Mouse (Mus musculus) forebrain, postnatal 0 days (tissue): ENCODE measurements around the gene Kansl2. TPM values are rescaled to one million over a fixed set of nuclear protein-coding genes. Genes with fewer than 3 reads are reported as not detected.

Source experiments
- ATAC-seq: fragments of 200-750 bp; cut with Nextera tagmentation; 2 replicates; pipeline ENCODE4 v1.8.0; 2017; ENCODE audit warnings: mild to moderate bottlenecking, moderate library complexity
- DNase-seq: peaks from one replicate; pipeline ENCODE4 v3.0.0-alpha.2; 2015
- H3K27ac ChIP-seq: fragments of 300-500 bp; sonication (generic); 2 replicates; pipeline ENCODE4 v1.5.1; 2014; ENCODE audit warnings: low read depth, mild to moderate bottlenecking, antibody characterized with exemption, low read length, moderate library complexity, mixed read lengths
- H3K27me3 ChIP-seq: fragments of 300-500 bp; sonication (generic); 2 replicates; pipeline ENCODE4 v1.6.1; 2014; ENCODE audit warnings: mild to moderate bottlenecking, low read length, mixed read lengths; ENCODE audit not compliant: insufficient read depth
- H3K36me3 ChIP-seq: fragments of 300-500 bp; sonication (generic); 2 replicates; pipeline ENCODE4 v1.6.1; 2014; ENCODE audit warnings: mild to moderate bottlenecking, moderate library complexity; ENCODE audit not compliant: insufficient read depth
- H3K4me1 ChIP-seq: fragments of 300-500 bp; sonication (generic); 2 replicates; pipeline ENCODE4 v1.6.1; 2014; ENCODE audit warnings: antibody characterized with exemption; ENCODE audit not compliant: insufficient read depth
- H3K4me2 ChIP-seq: fragments of 300-500 bp; sonication (generic); 2 replicates; pipeline ENCODE4 v1.6.1; 2014; ENCODE audit warnings: low read depth, mild to moderate bottlenecking, moderate library complexity
- H3K4me3 ChIP-seq: fragments of 300-500 bp; sonication (generic); 2 replicates; pipeline ENCODE4 v1.5.1; 2014; ENCODE audit warnings: low read depth, low read length, mixed read lengths
- H3K9ac ChIP-seq: fragments of 300-500 bp; sonication (generic); 2 replicates; pipeline ENCODE4 v1.6.1; 2014; ENCODE audit warnings: mild to moderate bottlenecking
- H3K9me3 ChIP-seq: fragments of 300-500 bp; sonication (generic); 2 replicates; pipeline ENCODE4 v1.6.1; 2016; ENCODE audit warnings: low read length
- CTCF ChIP-seq: sonication (generic); IDR thresholded peaks from 2 replicates; pipeline ENCODE4 v1.5.1; 2016; ENCODE audit warnings: antibody characterized with exemption, control low read depth, low read depth
- WGBS: fragments of 180-500 bp; shearing (Covaris S2); extraction: QIAGEN DNeasy Blood & Tissue Kit; methylation state at CpG from one replicate; pipeline ENCODE4 v1.1.7; 2014; 5-methylcytosine and 5-hydroxymethylcytosine counted together
- microRNA-seq, 2 experiments: library from miRNA; unstranded; fragments of <30 nt; microRNA quantifications; one replicate each; pipeline ENCODE4; 2016
- polyA plus RNA-seq: library from polyadenylated mRNA; unstranded; fragments of >200 nt; fragmentation: Nextera tagmentation; extraction: Ambion mirVana; gene quantifications from 2 replicates; pipeline ENCODE4 v1.2.1, GENCODE M21; 2015
- total RNA-seq: library from RNA; depleted of rRNA; stranded (reverse); fragments of >200 nt; gene quantifications from 2 replicates; pipeline ENCODE4 v1.2.3, GENCODE M21; 2014; rRNA removed

Kansl2 gene
- total and polyA plus RNA-seq, 2 experiments from 2014 or later = 74.1 to 109 TPM

DNA sequence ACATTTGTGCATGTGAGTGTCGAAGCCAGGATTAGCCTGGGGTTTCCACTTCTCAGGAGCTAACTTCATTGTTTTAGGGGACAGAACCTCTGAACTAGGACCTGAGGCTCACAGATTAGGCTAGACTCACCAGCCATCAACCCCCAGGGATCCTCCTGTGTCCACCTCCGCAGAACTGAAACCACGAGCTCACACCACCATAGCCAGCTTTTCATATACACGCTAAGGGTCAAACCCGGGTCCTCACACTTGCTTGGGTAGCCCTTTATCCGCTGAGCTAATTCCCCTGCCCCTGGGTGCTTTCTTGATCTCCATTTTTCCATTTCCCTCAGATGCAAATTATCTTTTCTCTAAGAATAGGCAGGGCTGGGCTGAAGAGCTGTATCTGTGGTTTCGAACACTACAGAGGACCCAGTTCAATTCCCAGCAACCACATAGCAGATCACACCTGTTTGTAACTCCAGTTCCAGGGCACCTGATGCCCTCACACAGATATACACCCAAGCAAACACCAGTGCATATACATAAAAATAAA lies 54.4 kb downstream of the Kansl2 start:
- DNase-seq (no peak), ATAC-seq (no peak)
- Histone ChIP-seq H3K4me1 (no peaks in the 10 kb centered on the region), H3K9ac (no peak overlapping the region), H3K9me3 (no peaks in the 10 kb centered on the region), H3K36me3 (no peaks in the 10 kb centered on the region), H3K27me3 (no peaks in the 10 kb centered on the region), H3K4me2 (no peak overlapping the region), H3K27ac (no peak overlapping the region), H3K4me3 (no peak overlapping the region)
- TF ChIP-seq CTCF = no peak
- WGBS = 70% methylated on average over 7 of the region's 7 CpGs

DNA sequence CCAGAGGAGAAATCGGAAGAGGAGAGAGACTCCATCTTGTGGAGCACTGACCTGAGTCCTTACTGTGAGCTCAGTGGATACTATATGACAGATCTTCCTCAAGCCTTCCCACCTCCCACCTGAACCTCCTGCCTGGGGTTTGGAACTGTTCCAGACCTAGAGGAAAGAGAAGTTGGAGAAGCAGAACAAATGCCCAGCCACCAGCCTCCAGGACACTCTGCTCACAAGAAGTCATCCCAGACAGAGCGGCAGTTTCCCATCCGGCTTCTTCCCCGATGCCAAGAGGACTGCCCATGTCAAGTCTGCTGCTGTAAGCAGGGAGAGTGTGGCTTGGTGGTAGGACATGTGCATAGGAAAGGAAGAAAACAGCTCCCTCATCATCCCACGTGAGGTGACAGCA lies 57.8 kb downstream of the Kansl2 start:
- Histone ChIP-seq H3K36me3 (no peaks in the 10 kb centered on the region), H3K4me2 (no peak overlapping the region), H3K27ac (no peak overlapping the region), H3K9ac (no peak overlapping the region), H3K9me3 (no peaks in the 10 kb centered on the region), H3K4me3 (no peak overlapping the region), H3K27me3 (no peaks in the 10 kb centered on the region), H3K4me1 (no peaks in the 10 kb centered on the region)
- DNase-seq (no peak), ATAC-seq (no peak)
- no peak for TF ChIP-seq CTCF
- WGBS = 66% methylated on average over 5 of the region's 5 CpGs

DNA sequence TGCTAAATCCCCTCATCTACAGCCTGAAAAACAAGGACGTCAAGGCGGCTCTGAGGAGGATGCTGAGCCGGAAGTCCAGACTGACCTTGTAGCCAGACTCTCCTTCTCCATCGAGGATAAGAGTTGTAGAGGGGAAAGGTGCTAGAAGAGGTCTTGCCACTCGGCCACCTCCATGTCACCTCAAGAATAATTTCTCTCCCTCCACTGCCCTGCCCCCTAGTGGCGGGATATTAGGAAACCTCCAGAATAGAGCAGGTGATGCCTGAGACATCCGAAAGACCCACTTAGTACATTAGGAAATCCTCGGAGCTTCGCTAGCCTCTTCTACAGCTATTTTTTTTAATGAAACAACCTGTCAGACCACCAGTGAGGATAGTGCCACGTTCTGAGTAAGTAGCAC lies 58.7 kb downstream of the Kansl2 start:
- Histone ChIP-seq H3K9me3 (no peaks in the 10 kb centered on the region), H3K4me3 (no peak overlapping the region), H3K27me3 (no peaks in the 10 kb centered on the region), H3K36me3 (no peaks in the 10 kb centered on the region), H3K9ac (no peak overlapping the region), H3K27ac (no peak overlapping the region), H3K4me2 (no peak overlapping the region), H3K4me1 (no peaks in the 10 kb centered on the region)
- peak; percentile 42 for TF ChIP-seq CTCF
- ATAC-seq = no peak
- DNase-seq = no peak
- 59% methylated on average over 10 of the region's 10 CpGs for WGBS

DNA sequence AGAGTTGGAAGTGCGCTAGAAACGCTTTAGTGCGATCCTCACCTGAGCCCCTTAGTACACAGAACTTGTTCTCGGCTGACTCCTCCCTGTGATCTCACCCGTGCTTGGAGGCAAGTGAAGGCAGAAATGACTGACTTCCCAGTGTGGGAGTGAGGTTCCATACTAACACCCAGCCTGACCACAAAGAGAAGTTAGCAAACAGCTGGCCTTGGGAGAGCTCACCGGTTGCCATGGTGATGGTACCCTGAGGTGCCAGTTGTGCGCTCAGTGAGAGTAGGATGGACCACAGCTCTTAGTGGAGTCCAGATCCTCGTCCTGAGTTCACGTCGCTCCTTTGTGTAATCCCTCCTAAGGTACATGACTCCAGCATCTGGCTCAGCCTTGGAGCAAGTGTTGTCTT lies 59.1 kb downstream of the Kansl2 start:
- H3K9me3 ChIP-seq = no peaks in the 10 kb centered on the region
- H3K4me2 ChIP-seq = no peak overlapping the region
- DNase-seq (peak; percentile 2), ATAC-seq (no peak)
- no peaks in the 10 kb centered on the region for H3K27me3 ChIP-seq
- no peaks in the 10 kb centered on the region for H3K4me1 ChIP-seq
- no peak overlapping the region for H3K4me3 ChIP-seq
- WGBS = 79% methylated on average over 10 of the region's 10 CpGs
- no peak overlapping the region for H3K9ac ChIP-seq
- no peak for TF ChIP-seq CTCF
- H3K36me3 ChIP-seq = no peaks in the 10 kb centered on the region
- H3K27ac ChIP-seq = no peak overlapping the region

DNA sequence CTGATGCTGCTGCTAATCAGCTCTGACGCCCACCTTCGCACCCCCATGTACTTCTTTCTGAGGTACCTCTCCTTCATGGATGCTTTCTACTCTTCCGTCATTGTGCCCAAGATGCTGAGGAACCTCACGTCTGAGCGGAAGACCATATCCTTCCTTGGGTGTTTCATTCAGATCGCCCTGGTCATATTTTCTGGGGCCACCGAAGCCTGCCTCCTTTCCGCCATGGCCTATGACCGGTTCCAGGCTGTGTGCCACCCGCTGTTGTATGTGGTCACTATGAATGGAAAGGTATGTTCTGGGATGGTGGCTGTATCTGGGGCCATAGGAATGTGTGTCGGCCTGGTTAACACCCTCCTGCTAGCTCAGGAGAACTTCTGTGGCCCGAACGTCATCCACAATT lies 62.5 kb downstream of the Kansl2 start:
- Histone ChIP-seq H3K27me3 (no peaks in the 10 kb centered on the region), H3K4me1 (no peaks in the 10 kb centered on the region), H3K4me3 (no peak overlapping the region), H3K9me3 (no peaks in the 10 kb centered on the region), H3K9ac (no peak overlapping the region), H3K27ac (no peak overlapping the region), H3K4me2 (no peak overlapping the region), H3K36me3 (no peaks in the 10 kb centered on the region)
- ATAC-seq (no peak), DNase-seq (no peak)
- no peak for TF ChIP-seq CTCF
- 93% methylated on average over 13 of the region's 13 CpGs for WGBS

DNA sequence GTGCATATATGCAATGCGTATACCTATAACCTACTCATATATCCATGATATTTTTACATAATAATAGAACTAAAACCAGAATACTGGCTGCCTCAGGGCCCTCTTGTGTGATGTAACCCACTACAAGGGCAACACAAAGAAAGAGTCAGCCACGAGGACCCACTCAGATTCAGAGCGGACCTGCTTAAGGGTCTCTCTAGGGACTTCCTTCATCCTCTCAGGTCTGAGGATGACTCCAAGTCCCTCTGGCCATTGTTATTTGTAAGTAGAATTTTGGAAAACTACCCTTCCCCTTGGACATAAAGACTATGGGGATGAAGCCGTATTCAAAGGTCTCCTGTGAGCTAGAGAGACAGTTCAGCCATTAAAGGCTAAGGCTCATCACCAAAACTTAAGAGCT lies 64.5 kb downstream of the Kansl2 start, which contains the start of gene OR5BS1P:
Gene OR5BS1P, plus strand, starts transcription at position 301 of the 400 bp plus-strand sequence.
- Histone ChIP-seq H3K9me3 (no peaks in the 10 kb centered on the region), H3K4me2 (no peak within 1 kb of the TSS), H3K4me1 (no peaks in the 10 kb centered on the region), H3K36me3 (no peaks in the 10 kb centered on the region), H3K9ac (no peak within 1 kb of the TSS), H3K4me3 (no peak within 1 kb of the TSS), H3K27ac (no peak within 1 kb of the TSS), H3K27me3 (no peaks in the 10 kb centered on the region)
- 90% methylated on average over 4 of the region's 4 CpGs for WGBS
- DNase-seq (no peak), ATAC-seq (no peak)
- TF ChIP-seq CTCF = no peak

Small RNA genes lying within 50 kb of the gene (microRNA-seq; reads per million reads assigned to microRNA genes)
- gene Mir1291 = 0.49 to 1.5 reads per million in 2 experiments

Other genes starting within 250 kb of the Kansl2 start
- gene Zfp641, start 238.1 kb downstream of the Kansl2 start, total RNA-seq = 11.4 and 14.8 TPM in 2 replicates
- 3.8 and 6.6 TPM in 2 replicates for gene Zfp641, start 238.1 kb downstream of the Kansl2 start, polyA plus RNA-seq
- gene Olfr285, start 216.9 kb downstream of the Kansl2 start, total RNA-seq = not detected in 2 replicates
- not detected in 2 replicates for gene Olfr285, start 216.9 kb downstream of the Kansl2 start, polyA plus RNA-seq
- gene Olfr284, start 193.3 kb downstream of the Kansl2 start, total RNA-seq = 0.81 TPM in 1 of 2 replicates, not detected in the other
- gene Olfr284, start 193.3 kb downstream of the Kansl2 start, polyA plus RNA-seq = not detected in 2 replicates
- not detected in 2 replicates for gene Olfr283, start 153.3 kb downstream of the Kansl2 start, total RNA-seq
- gene Olfr283, start 153.3 kb downstream of the Kansl2 start, polyA plus RNA-seq = not detected in 2 replicates
- gene Olfr282, start 103.0 kb downstream of the Kansl2 start, total RNA-seq = not detected in 2 replicates
- not detected in 2 replicates for gene Olfr282, start 103.0 kb downstream of the Kansl2 start, polyA plus RNA-seq
- gene Olfr281, start 81.7 kb downstream of the Kansl2 start, total RNA-seq = not detected in 2 replicates
- gene Olfr281, start 81.7 kb downstream of the Kansl2 start, polyA plus RNA-seq = not detected in 2 replicates
- gene OR5BS1P, start 64.4 kb downstream of the Kansl2 start, total RNA-seq = not detected in 2 replicates
- gene OR5BS1P, start 64.4 kb downstream of the Kansl2 start, polyA plus RNA-seq = not detected in 2 replicates
- not detected in 2 replicates for gene Lalba, start 51.5 kb downstream of the Kansl2 start, total RNA-seq
- not detected in 2 replicates for gene Lalba, start 51.5 kb downstream of the Kansl2 start, polyA plus RNA-seq
- gene Olfr279, start 41.9 kb downstream of the Kansl2 start, total RNA-seq = not detected in 2 replicates
- not detected in 2 replicates for gene Olfr279, start 41.9 kb downstream of the Kansl2 start, polyA plus RNA-seq
- 51.1 and 52.0 TPM in 2 replicates for gene Ccnt1, start 36.7 kb upstream of the Kansl2 start, total RNA-seq
- 35.5 and 47.0 TPM in 2 replicates for gene Ccnt1, start 36.7 kb upstream of the Kansl2 start, polyA plus RNA-seq
- not detected in 2 replicates for gene 4930415O20Rik, start 36.7 kb upstream of the Kansl2 start, total RNA-seq
- 0.51 TPM in 1 of 2 replicates, not detected in the other for gene 4930415O20Rik, start 36.7 kb upstream of the Kansl2 start, polyA plus RNA-seq
- gene Adcy6, start 75.8 kb upstream of the Kansl2 start, total RNA-seq = 39.2 and 42.3 TPM in 2 replicates
- gene Adcy6, start 75.8 kb upstream of the Kansl2 start, polyA plus RNA-seq = 1.9 and 5.4 TPM in 2 replicates
- 191 and 201 TPM in 2 replicates for gene Cacnb3, start 96.6 kb upstream of the Kansl2 start, total RNA-seq
- 133 and 139 TPM in 2 replicates for gene Cacnb3, start 96.6 kb upstream of the Kansl2 start, polyA plus RNA-seq
- gene Ddx23, start 128.6 kb upstream of the Kansl2 start, total RNA-seq = 54.9 and 70.6 TPM in 2 replicates
- 11.9 and 13.8 TPM in 2 replicates for gene Ddx23, start 128.6 kb upstream of the Kansl2 start, polyA plus RNA-seq
- 34.1 and 56.6 TPM in 2 replicates for gene Rnd1, start 143.2 kb upstream of the Kansl2 start, total RNA-seq
- gene Rnd1, start 143.2 kb upstream of the Kansl2 start, polyA plus RNA-seq = 20.9 and 24.1 TPM in 2 replicates
- gene Ccdc65, start 173.9 kb upstream of the Kansl2 start, total RNA-seq = 6.1 and 8.2 TPM in 2 replicates
- gene Ccdc65, start 173.9 kb upstream of the Kansl2 start, polyA plus RNA-seq = 5.6 and 10.5 TPM in 2 replicates
- 0.90 and 2.9 TPM in 2 replicates for gene Fkbp11, start 193.9 kb upstream of the Kansl2 start, total RNA-seq
- 5.2 and 5.3 TPM in 2 replicates for gene Fkbp11, start 193.9 kb upstream of the Kansl2 start, polyA plus RNA-seq
- gene Arf3, start 228.9 kb upstream of the Kansl2 start, total RNA-seq = 99.6 and 116 TPM in 2 replicates
- 62.5 and 104 TPM in 2 replicates for gene Arf3, start 228.9 kb upstream of the Kansl2 start, polyA plus RNA-seq
- gene Wnt10b, start 243.9 kb upstream of the Kansl2 start, total RNA-seq = 0.31 and 1.1 TPM in 2 replicates
- not detected in 2 replicates for gene Wnt10b, start 243.9 kb upstream of the Kansl2 start, polyA plus RNA-seq